Mouse (Mus musculus) midbrain, postnatal 0 days (tissue): ENCODE results near the gene C1qtnf5. TPM values are rescaled to one million over a fixed set of nuclear protein-coding genes. Genes with fewer than 3 reads are reported as not detected.

Experiments used
- ATAC-seq: fragments of 200-750 bp; cut with Nextera tagmentation; 2 replicates; pipeline ENCODE4 v1.8.0; 2017; ENCODE audit warnings: moderate number of reproducible peaks, mild to moderate bottlenecking, moderate TSS enrichment, moderate library complexity; ENCODE audit not compliant: low FRiP score
- DNase-seq: peaks from one replicate; pipeline ENCODE4 v3.0.0-alpha.2; 2015; ENCODE audit warnings: low spot score
- H3K27ac ChIP-seq: fragments of 300-500 bp; sonication (generic); 2 replicates; pipeline ENCODE4 v1.5.1; 2014; ENCODE audit warnings: low read depth, mild to moderate bottlenecking, low read length, mixed read lengths
- H3K27me3 ChIP-seq: fragments of 300-500 bp; sonication (generic); 2 replicates; pipeline ENCODE4 v1.6.1; 2014; ENCODE audit warnings: low read length, control low read depth, mixed read lengths; ENCODE audit not compliant: insufficient read depth
- H3K36me3 ChIP-seq: fragments of 300-500 bp; sonication (generic); 2 replicates; pipeline ENCODE4 v1.6.1; 2014; ENCODE audit warnings: low read length, control low read depth, mixed read lengths; ENCODE audit not compliant: insufficient read depth
- H3K4me1 ChIP-seq: fragments of 300-500 bp; sonication (generic); 2 replicates; pipeline ENCODE4 v1.6.1; 2014; ENCODE audit warnings: mild to moderate bottlenecking, control low read depth, antibody characterized with exemption, low read length, mixed read lengths; ENCODE audit not compliant: insufficient read depth
- H3K4me2 ChIP-seq: fragments of 300-500 bp; sonication (generic); 2 replicates; pipeline ENCODE4 v1.6.1; 2014; ENCODE audit warnings: low read depth, mild to moderate bottlenecking, low read length, mixed read lengths; ENCODE audit not compliant: poor library complexity, severe bottlenecking
- H3K4me3 ChIP-seq: fragments of 300-500 bp; sonication (generic); 2 replicates; pipeline ENCODE4 v1.5.1; 2014; ENCODE audit warnings: low read depth, mild to moderate bottlenecking, low read length, moderate library complexity
- H3K9ac ChIP-seq: fragments of 300-500 bp; sonication (generic); replicated peaks from 2 replicates; pipeline ENCODE4 v1.6.1; 2014; ENCODE audit warnings: mild to moderate bottlenecking, low read length, moderate library complexity, mixed read lengths; ENCODE audit not compliant: poor library complexity, severe bottlenecking
- H3K9me3 ChIP-seq: fragments of 300-500 bp; sonication (generic); 2 replicates; pipeline ENCODE4 v1.6.1; 2016; ENCODE audit warnings: low read length, control low read depth
- CTCF ChIP-seq: IDR thresholded peaks from 2 replicates; pipeline ENCODE4 v1.5.1; 2016; ENCODE audit warnings: antibody characterized with exemption, mild to moderate bottlenecking
- WGBS: fragments of 180-500 bp; shearing (Covaris S2); extraction: QIAGEN DNeasy Blood & Tissue Kit; methylation state at CpG from one replicate; pipeline ENCODE4 v1.1.7; 2014; 5-methylcytosine and 5-hydroxymethylcytosine counted together
- polyA plus RNA-seq: library from polyadenylated mRNA; unstranded; fragments of >200 nt; fragmentation: Nextera tagmentation; extraction: Ambion mirVana; gene quantifications from 2 replicates; pipeline ENCODE4 v1.2.1, GENCODE M21; 2015
- total RNA-seq: library from RNA; depleted of rRNA; stranded (reverse); fragments of >200 nt; gene quantifications from 2 replicates; pipeline ENCODE4 v1.2.3, GENCODE M21; 2014

Gene C1qtnf5
- total and polyA plus RNA-seq, 2 experiments from 2014 or later = 9.9 to 29.0 TPM

DNA sequence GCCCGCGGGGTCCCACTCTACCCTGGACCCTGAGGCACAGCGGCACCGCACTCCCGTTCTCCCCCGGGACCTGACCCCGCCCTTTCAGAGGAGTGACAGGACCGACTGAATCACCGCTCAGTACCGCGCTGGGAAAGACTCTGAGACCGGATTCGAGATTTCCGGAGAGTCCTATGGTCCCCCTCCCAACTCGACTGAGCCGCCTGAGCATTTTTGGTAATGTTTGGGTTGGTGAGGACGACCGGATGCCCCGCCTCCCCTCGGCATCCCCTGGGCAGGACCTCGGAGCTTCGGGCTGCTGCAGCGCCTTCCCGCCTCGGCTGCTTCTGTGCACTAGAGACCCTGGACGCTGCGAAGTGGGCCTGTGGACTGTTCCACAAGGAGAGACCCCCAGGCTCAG is 23.0 kb downstream of the C1qtnf5 start:
- Histone ChIP-seq H3K4me1 (peaks cover 9% of the 10 kb centered on the region; the same call in 1 of the 2 replicates), H3K27ac (no peak overlapping the region), H3K4me2 (peak overlapping the region; percentile 50), H3K36me3 (no peaks in the 10 kb centered on the region), H3K27me3 (peaks cover 17% of the 10 kb centered on the region), H3K9me3 (no peaks in the 10 kb centered on the region), H3K9ac (peak overlapping the region; percentile 30), H3K4me3 (peak overlapping the region; percentile 27)
- peak; percentile 30 for DNase-seq
- WGBS = 1% methylated on average over 27 of the region's 27 CpGs
- no peak for ATAC-seq
- no peak for TF ChIP-seq CTCF

- DNase-seq (no peak), ATAC-seq (no peak)
- 21% methylated on average over 18 of the region's 19 CpGs for WGBS
- H3K9ac ChIP-seq = no peak overlapping the region
- TF ChIP-seq CTCF = no peak
- no peaks in the 10 kb centered on the region for H3K9me3 ChIP-seq
- no peaks in the 10 kb centered on the region for H3K36me3 ChIP-seq
- H3K4me1 ChIP-seq = peaks cover 10% of the 10 kb centered on the region; the same call in 1 of the 2 replicates
- no peak overlapping the region; the same call in 1 of the 2 replicates for H3K27ac ChIP-seq
- peak overlapping the region; percentile 27; the same call in 1 of the 2 replicates for H3K4me3 ChIP-seq
- H3K4me2 ChIP-seq = no peak overlapping the region
- H3K27me3 ChIP-seq = peaks cover 21% of the 10 kb centered on the region
These were observed 23.7 kb downstream of the C1qtnf5 start for GRCm38 (mm10) chr9:44130581-44131275.

GRCm38 (mm10) chr9:44131276-44131590 is 24.2 kb downstream of the C1qtnf5 start:
- no peaks in the 10 kb centered on the region for H3K9me3 ChIP-seq
- H3K27me3 ChIP-seq = peaks cover 27% of the 10 kb centered on the region
- no peaks in the 10 kb centered on the region for H3K36me3 ChIP-seq
- H3K4me3 ChIP-seq = no peak overlapping the region
- H3K4me2 ChIP-seq = no peak overlapping the region
- no peak overlapping the region for H3K27ac ChIP-seq
- no peak for ATAC-seq
- no peak for DNase-seq
- no peak overlapping the region for H3K9ac ChIP-seq
- no peak for TF ChIP-seq CTCF
- 47% methylated on average over 7 of the region's 7 CpGs for WGBS
- peaks cover 10% of the 10 kb centered on the region for H3K4me1 ChIP-seq

DNA sequence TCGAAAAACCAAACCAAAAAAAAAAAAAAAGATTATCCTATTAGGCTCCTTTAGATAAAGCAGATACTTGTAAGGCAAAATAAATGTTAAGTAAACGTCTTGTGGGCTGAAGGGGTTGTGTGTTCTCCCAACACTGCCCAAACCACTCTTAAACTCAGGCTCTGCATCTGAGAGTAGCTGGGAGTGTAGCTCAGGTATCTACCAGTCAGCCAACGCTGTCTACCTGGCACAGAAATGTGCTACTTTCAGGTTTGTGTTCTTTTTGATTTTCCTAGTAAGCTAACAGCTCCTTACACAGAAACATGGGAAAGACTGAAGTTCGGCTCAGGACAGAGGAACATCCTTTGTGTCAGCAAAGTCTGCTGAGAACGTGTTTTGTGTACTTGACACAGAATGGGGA is 25.2 kb downstream of the C1qtnf5 start:
- no peak overlapping the region for H3K9ac ChIP-seq
- H3K9me3 ChIP-seq = no peaks in the 10 kb centered on the region
- no peak for ATAC-seq
- WGBS = 66% methylated on average over 5 of the region's 5 CpGs
- no peaks in the 10 kb centered on the region for H3K36me3 ChIP-seq
- H3K4me2 ChIP-seq = no peak overlapping the region
- H3K4me1 ChIP-seq = peaks cover 10% of the 10 kb centered on the region
- TF ChIP-seq CTCF = no peak
- no peak for DNase-seq
- no peak overlapping the region for H3K4me3 ChIP-seq
- H3K27me3 ChIP-seq = peaks cover 32% of the 10 kb centered on the region
- H3K27ac ChIP-seq = no peak overlapping the region

GRCm38 (mm10) chr9:44133287-44133686 is 26.2 kb downstream of the C1qtnf5 start:
- Histone ChIP-seq H3K36me3 (no peaks in the 10 kb centered on the region), H3K27me3 (peaks cover 32% of the 10 kb centered on the region), H3K4me3 (no peak overlapping the region), H3K4me1 (peaks cover 10% of the 10 kb centered on the region), H3K9me3 (no peaks in the 10 kb centered on the region), H3K27ac (peak overlapping the region; percentile 3; the same call in 1 of the 2 replicates), H3K9ac (no peak overlapping the region), H3K4me2 (no peak overlapping the region)
- 24% methylated on average over 2 of the region's 2 CpGs for WGBS
- no peak for ATAC-seq
- no peak for DNase-seq
- no peak for TF ChIP-seq CTCF

- under 1% methylated on average over 46 of the region's 55 CpGs for WGBS
- no peaks in the 10 kb centered on the region for H3K36me3 ChIP-seq
- H3K4me2 ChIP-seq = peak within 1 kb of the TSS; percentile 78
- peaks cover 10% of the 10 kb centered on the region for H3K4me1 ChIP-seq
- peaks cover 32% of the 10 kb centered on the region for H3K27me3 ChIP-seq
- H3K9me3 ChIP-seq = no peaks in the 10 kb centered on the region
- peak within 1 kb of the TSS; percentile 39 for H3K4me3 ChIP-seq
- H3K27ac ChIP-seq = peak within 1 kb of the TSS; percentile 3; the same call in 1 of the 2 replicates
- ATAC-seq (peak; percentile 17; the same call in 1 of the 2 replicates), DNase-seq (peak; percentile 64)
- H3K9ac ChIP-seq = peak within 1 kb of the TSS; percentile 39; the same call in 1 of the 2 replicates
- TF ChIP-seq CTCF = no peak
These were observed 27.2 kb downstream of the C1qtnf5 start, which contains the start of gene Mcam for GRCm38 (mm10) chr9:44134101-44134850. Gene Mcam (plus strand): TSS chr9:44134469.
